Mouse (Mus musculus) neural tube, embryonic 14.5 days (tissue): ENCODE results near the gene Ermap. TPM values are rescaled to one million over a fixed set of nuclear protein-coding genes. Genes with fewer than 3 reads are reported as not detected.

ENCODE experiments used
- ATAC-seq: fragments of 200-750 bp; cut with Nextera tagmentation; 2 replicates; pipeline ENCODE4 v1.8.0; 2017; ENCODE audit warnings: low read depth, mild to moderate bottlenecking, moderate TSS enrichment, moderate library complexity
- H3K27ac ChIP-seq: fragments of 300-500 bp; sonication (generic); 2 replicates; pipeline ENCODE4 v1.5.1; 2014; ENCODE audit warnings: low read depth, mild to moderate bottlenecking, control low read depth, low read length, moderate library complexity, mixed read lengths
- H3K27me3 ChIP-seq: fragments of 300-500 bp; sonication (generic); 2 replicates; pipeline ENCODE4 v1.6.1; 2014; ENCODE audit warnings: low read length; ENCODE audit not compliant: control insufficient read depth, insufficient read depth
- H3K36me3 ChIP-seq: fragments of 300-500 bp; sonication (generic); 2 replicates; pipeline ENCODE4 v1.6.1; 2014; ENCODE audit warnings: low read length, mixed read lengths; ENCODE audit not compliant: control insufficient read depth, insufficient read depth
- H3K4me1 ChIP-seq: fragments of 300-500 bp; sonication (generic); 2 replicates; pipeline ENCODE4 v1.6.1; 2014; ENCODE audit warnings: low read length; ENCODE audit not compliant: control insufficient read depth, insufficient read depth
- H3K4me2 ChIP-seq: fragments of 300-500 bp; sonication (generic); 2 replicates; pipeline ENCODE4 v1.6.1; 2014; ENCODE audit warnings: mild to moderate bottlenecking, low read depth, low read length, control low read depth
- H3K4me3 ChIP-seq: fragments of 300-500 bp; sonication (generic); 2 replicates; pipeline ENCODE4 v1.5.1; 2014; ENCODE audit warnings: low read depth, low read length, control low read depth, mixed read lengths
- H3K9ac ChIP-seq: fragments of 300-500 bp; sonication (generic); replicated peaks from 2 replicates; pipeline ENCODE4 v1.6.1; 2014; ENCODE audit warnings: low read depth, mild to moderate bottlenecking, control low read depth, low read length, mixed read lengths
- H3K9me3 ChIP-seq: fragments of 300-500 bp; sonication (generic); 2 replicates; pipeline ENCODE4 v1.6.1; 2016; ENCODE audit warnings: low read length; ENCODE audit not compliant: control insufficient read depth
- WGBS: fragments of 180-500 bp; shearing (Covaris S2); extraction: QIAGEN DNeasy Blood & Tissue Kit; methylation state at CpG from one replicate; pipeline ENCODE4 v1.1.7; 2014; 5-methylcytosine and 5-hydroxymethylcytosine counted together
- polyA plus RNA-seq: library from polyadenylated mRNA; unstranded; fragments of >200 nt; fragmentation: Nextera tagmentation; extraction: Ambion mirVana; gene quantifications from 2 replicates; pipeline ENCODE4 v1.2.1, GENCODE M21; 2014

Gene Ermap
- 1.1 and 1.2 TPM in 2 replicates for polyA plus RNA-seq

GRCm38 (mm10) chr4:119189864-119190263 is at the start of gene Ermap:
Ermap (minus strand) TSS chr4:119190011.
- WGBS = 59% methylated on average over 6 of the region's 6 CpGs
- Histone ChIP-seq H3K4me3 (no peak within 1 kb of the TSS), H3K4me1 (no peaks in the 10 kb centered on the region), H3K27ac (no peak within 1 kb of the TSS), H3K36me3 (no peaks in the 10 kb centered on the region), H3K9me3 (no peaks in the 10 kb centered on the region), H3K9ac (no peak within 1 kb of the TSS), H3K4me2 (no peak within 1 kb of the TSS), H3K27me3 (no peaks in the 10 kb centered on the region)
- ATAC-seq = no peak

GRCm38 (mm10) chr4:119239181-119239682 is 49.4 kb upstream of the Ermap start:
- Histone ChIP-seq H3K4me2 (no peak overlapping the region), H3K4me1 (no peaks in the 10 kb centered on the region), H3K9ac (0 out of 2 replicates have a peak overlapping the region, but pooled peaks have one; percentile 26), H3K9me3 (no peaks in the 10 kb centered on the region), H3K27ac (peak overlapping the region; percentile 56; the same call in 1 of the 2 replicates), H3K27me3 (no peaks in the 10 kb centered on the region), H3K4me3 (no peak overlapping the region), H3K36me3 (peaks cover 36% of the 10 kb centered on the region; the same call in 1 of the 2 replicates)
- ATAC-seq = peak; percentile 53; the same call in 1 of the 2 replicates
- WGBS = 45% methylated on average over 12 of the region's 12 CpGs

- Histone ChIP-seq H3K36me3 (peaks cover 33% of the 10 kb centered on the region; the same call in 1 of the 2 replicates), H3K4me2 (no peak overlapping the region), H3K9ac (no peak overlapping the region), H3K4me1 (no peaks in the 10 kb centered on the region), H3K27me3 (no peaks in the 10 kb centered on the region), H3K27ac (no peak overlapping the region), H3K9me3 (no peaks in the 10 kb centered on the region), H3K4me3 (no peak overlapping the region)
- ATAC-seq = no peak
- WGBS = 80% methylated on average over 3 of the region's 3 CpGs
Observed at GRCm38 (mm10) chr4:119238661-119239060, 48.9 kb upstream of the Ermap start.

- H3K4me2 ChIP-seq = peak overlapping the region; percentile 79
- ATAC-seq = no peak
- H3K36me3 ChIP-seq = peaks cover 5% of the 10 kb centered on the region; the same call in 1 of the 2 replicates
- H3K4me1 ChIP-seq = peaks cover 7% of the 10 kb centered on the region; the same call in 1 of the 2 replicates
- no peak overlapping the region for H3K9ac ChIP-seq
- no peak overlapping the region for H3K27ac ChIP-seq
- WGBS = 86% methylated on average over 3 of the region's 3 CpGs
- no peaks in the 10 kb centered on the region for H3K9me3 ChIP-seq
- no peaks in the 10 kb centered on the region for H3K27me3 ChIP-seq
- H3K4me3 ChIP-seq = peak overlapping the region; percentile 81
Observed at GRCm38 (mm10) chr4:119234348-119234747, 44.5 kb upstream of the Ermap start.

- under 1% methylated on average over 36 of the region's 36 CpGs for WGBS
- Histone ChIP-seq H3K27ac (peak overlapping the region; percentile 39; the same call in 1 of the 2 replicates), H3K4me3 (peak overlapping the region; percentile 81), H3K4me2 (peak overlapping the region; percentile 79), H3K9ac (peak overlapping the region; percentile 73), H3K27me3 (no peaks in the 10 kb centered on the region), H3K36me3 (peaks cover 5% of the 10 kb centered on the region; the same call in 1 of the 2 replicates), H3K9me3 (no peaks in the 10 kb centered on the region), H3K4me1 (peaks cover 7% of the 10 kb centered on the region; the same call in 1 of the 2 replicates)
- ATAC-seq = peak; percentile 49
Observed at GRCm38 (mm10) chr4:119233256-119233901, 43.6 kb upstream of the Ermap start.

- Histone ChIP-seq H3K27me3 (no peaks in the 10 kb centered on the region), H3K9ac (peak within 1 kb of the TSS; percentile 73), H3K27ac (peak within 1 kb of the TSS; percentile 39; the same call in 1 of the 2 replicates), H3K4me2 (peak within 1 kb of the TSS; percentile 85), H3K4me1 (peaks cover 7% of the 10 kb centered on the region; the same call in 1 of the 2 replicates), H3K4me3 (peak within 1 kb of the TSS; percentile 81), H3K36me3 (peaks cover 8% of the 10 kb centered on the region; the same call in 1 of the 2 replicates), H3K9me3 (no peaks in the 10 kb centered on the region)
- peak; percentile 96 for ATAC-seq
- WGBS = under 1% methylated on average over 65 of the region's 71 CpGs
Observed at GRCm38 (mm10) chr4:119232410-119233255, 42.8 kb upstream of the Ermap start, which contains the start of the genes AU022252 and P3h1. AU022252 (minus strand) TSS chr4:119232712. P3h1 (plus strand) TSS chr4:119232915.

- 93% methylated on average over 11 of the region's 11 CpGs for WGBS
- Histone ChIP-seq H3K36me3 (peaks cover 25% of the 10 kb centered on the region), H3K27ac (no peak overlapping the region)
Observed at GRCm38 (mm10) chr4:119226751-119227150, 36.9 kb upstream of the Ermap start.

GRCm38 (mm10) chr4:119225719-119226118 is 35.9 kb upstream of the Ermap start:
- Histone ChIP-seq H3K4me2 (no peak overlapping the region), H3K27me3 (no peaks in the 10 kb centered on the region), H3K4me1 (no peaks in the 10 kb centered on the region), H3K9me3 (no peaks in the 10 kb centered on the region), H3K9ac (no peak overlapping the region), H3K27ac (no peak overlapping the region), H3K4me3 (no peak overlapping the region), H3K36me3 (peaks cover 25% of the 10 kb centered on the region)
- no peak for ATAC-seq
- WGBS = 86% methylated on average over 9 of the region's 9 CpGs

More at GRCm38 (mm10) chr4:119226751-119227150, 36.9 kb upstream of the Ermap start:
- Histone ChIP-seq H3K4me1 (peaks cover 4% of the 10 kb centered on the region; the same call in 1 of the 2 replicates), H3K4me2 (no peak overlapping the region), H3K4me3 (no peak overlapping the region), H3K9me3 (no peaks in the 10 kb centered on the region), H3K9ac (no peak overlapping the region), H3K27me3 (no peaks in the 10 kb centered on the region)
- ATAC-seq = no peak
